Mouse (Mus musculus): ENCODE measurements around the gene Ptn. TPM values are rescaled to one million over a fixed set of nuclear protein-coding genes. Genes with fewer than 3 reads are reported as not detected.

Gene Ptn
- total and polyA plus RNA-seq, 3 experiments: not detected

GRCm38 (mm10) chr6:36722769-36723549 lies 87.1 kb downstream of the Ptn start:
- Histone ChIP-seq H3K4me3 (replicated peaks in 1 of 3; ENCODE audit: low read depth in 2 of 3, low read length in 2 of 3, poor library complexity in 1 of 3) (no peak overlapping the region), H3K9me3 (replicated peaks; ENCODE audit: low read length) (no peaks in the 10 kb centered on the region), H3K79me2 (replicated peaks; ENCODE audit: control insufficient read depth, extremely low read depth, insufficient read depth, poor library complexity, severe bottlenecking) (no peaks in the 10 kb centered on the region), H3K27ac (ENCODE audit: insufficient read depth, low read depth) (no peak overlapping the region), H3K36me3 (replicated peaks in 1 of 2; ENCODE audit: control insufficient read depth in 1 of 2, insufficient read depth in 1 of 2, low read length in 1 of 2) (no peaks in the 10 kb centered on the region), H3K4me2 (ENCODE audit: insufficient read depth, low read depth, poor library complexity, severe bottlenecking) (no peak overlapping the region), H3K9ac (ENCODE audit: insufficient read depth, low read depth) (no peak overlapping the region), H3K4me1 (ENCODE audit: control insufficient read depth in 1 of 2, insufficient read depth in 2 of 2) (peaks cover 0 to 3% of the 10 kb centered on the region in 2 experiments; a peak in 1 of 4 replicates), H3K27me3 (replicated peaks) (no peaks in the 10 kb centered on the region)
- TF ChIP-seq HCFC1 (IDR thresholded peaks at IDR 0.05; ENCODE audit: low read depth, low read length): no peak
- no peak for TF ChIP-seq POLR2A (IDR thresholded peaks at IDR 0.05; ENCODE audit: low read depth, low read length)
- dilution Hi-C loops (cut with MboI; ENCODE audit: extremely low pct_ligation_motif_present, extremely low pct_unique_long_range_greater_than_20kb, low sequenced_read_pairs) (no loop called here), in situ Hi-C loops (cut with MboI; ENCODE audit: low pct_ligation_motif_present, low pct_unique_long_range_greater_than_20kb, low sequenced_read_pairs) (no loop called here)
- peak; percentile 0 for DNase-seq (ENCODE audit: extremely low read depth)

GRCm38 (mm10) chr6:36713329-36713728 lies 96.7 kb downstream of the Ptn start:
- TF ChIP-seq RCOR1 (conservative IDR thresholded peaks at IDR 0.05; ENCODE audit: low read depth, low read length) (no peak), RAD21 (IDR thresholded peaks at IDR 0.05; ENCODE audit: low read depth, low read length) (no peak), KAT2A (IDR thresholded peaks at IDR 0.05; ENCODE audit: insufficient replicate concordance, low read length) (no peak), JUND (conservative IDR thresholded peaks at IDR 0.05; ENCODE audit: low read depth, low read length) (no peak), GABPA (IDR thresholded peaks at IDR 0.05; ENCODE audit: insufficient replicate concordance, low read depth, low read length) (no peak), TBP (conservative IDR thresholded peaks at IDR 0.05; ENCODE audit: low read depth, low read length) (no peak), SIN3A (IDR thresholded peaks at IDR 0.05; ENCODE audit: low read length) (no peak), MAFK (IDR thresholded peaks at IDR 0.05; ENCODE audit: insufficient replicate concordance, low read length) (no peak), PAX5 (IDR thresholded peaks at IDR 0.05; ENCODE audit: low read length) (no peak), POLR2AphosphoS2 (IDR thresholded peaks at IDR 0.05; ENCODE audit: low read depth, low read length) (no peak)
- Histone ChIP-seq H3K27me3 (replicated peaks) (no peaks in the 10 kb centered on the region), H3K27ac (ENCODE audit: insufficient read depth, low read depth) (no peak overlapping the region), H3K4me2 (ENCODE audit: insufficient read depth, low read depth, poor library complexity, severe bottlenecking) (no peak overlapping the region), H3K79me2 (replicated peaks; ENCODE audit: control insufficient read depth, extremely low read depth, insufficient read depth, poor library complexity, severe bottlenecking) (no peaks in the 10 kb centered on the region), H3K36me3 (replicated peaks in 1 of 2; ENCODE audit: control insufficient read depth in 1 of 2, insufficient read depth in 1 of 2, low read length in 1 of 2) (no peaks in the 10 kb centered on the region), H3K4me3 (replicated peaks in 1 of 3; ENCODE audit: low read depth in 2 of 3, low read length in 2 of 3, poor library complexity in 1 of 3) (no peak overlapping the region), H3K9ac (ENCODE audit: insufficient read depth, low read depth) (no peak overlapping the region), H3K9me3 (replicated peaks; ENCODE audit: low read length) (no peaks in the 10 kb centered on the region), H3K4me1 (ENCODE audit: control insufficient read depth in 1 of 2, insufficient read depth in 2 of 2) (peaks cover 0 to 3% of the 10 kb centered on the region in 2 experiments; a peak in 2 of 4 replicates)
- in situ Hi-C loops (cut with MboI; ENCODE audit: low pct_ligation_motif_present, low pct_unique_long_range_greater_than_20kb, low sequenced_read_pairs) (no loop called here), dilution Hi-C loops (cut with MboI; ENCODE audit: extremely low pct_ligation_motif_present, extremely low pct_unique_long_range_greater_than_20kb, low sequenced_read_pairs) (no loop called here)
- DNase-seq (ENCODE audit: extremely low read depth): no peak

GRCm38 (mm10) chr6:36695481-36695880 lies 114.5 kb downstream of the Ptn start:
- DNase-seq (ENCODE audit: extremely low read depth): no peak
- in situ Hi-C loops (cut with MboI; ENCODE audit: low pct_ligation_motif_present, low pct_unique_long_range_greater_than_20kb, low sequenced_read_pairs): loop anchor here (10.0 to 25.0 kb wide), 3 partner anchors 209 to 642 kb away; no protein-coding TSS in a partner anchor
- no peaks in the 10 kb centered on the region for H3K79me2 ChIP-seq (replicated peaks; ENCODE audit: control insufficient read depth, extremely low read depth, insufficient read depth, poor library complexity, severe bottlenecking)
- no peak overlapping the region for H3K9ac ChIP-seq (ENCODE audit: insufficient read depth, low read depth)
- H3K4me3 ChIP-seq (replicated peaks in 1 of 3; ENCODE audit: low read depth in 2 of 3, low read length in 2 of 3, poor library complexity in 1 of 3): no peak overlapping the region
- TF ChIP-seq E2F4 (IDR thresholded peaks at IDR 0.05; ENCODE audit: insufficient replicate concordance, low read depth, low read length): no peak
- dilution Hi-C loops (cut with MboI; ENCODE audit: extremely low pct_ligation_motif_present, extremely low pct_unique_long_range_greater_than_20kb, low sequenced_read_pairs): no loop called here
- H3K36me3 ChIP-seq (replicated peaks in 1 of 2; ENCODE audit: control insufficient read depth in 1 of 2, insufficient read depth in 1 of 2, low read length in 1 of 2): no peaks in the 10 kb centered on the region
- no peak overlapping the region for H3K4me2 ChIP-seq (ENCODE audit: insufficient read depth, low read depth, poor library complexity, severe bottlenecking)
- H3K4me1 ChIP-seq (ENCODE audit: control insufficient read depth in 1 of 2, insufficient read depth in 2 of 2): no peaks in the 10 kb centered on the region
- H3K27me3 ChIP-seq (replicated peaks): no peaks in the 10 kb centered on the region
- H3K27ac ChIP-seq (ENCODE audit: insufficient read depth, low read depth): no peak overlapping the region
- H3K9me3 ChIP-seq (replicated peaks; ENCODE audit: low read length): no peaks in the 10 kb centered on the region
